Mouse (Mus musculus) lung, postnatal 0 days (tissue): ENCODE results near the gene Pla2g3.

Source experiments
- CTCF ChIP-seq: IDR thresholded peaks from 2 replicates; pipeline ENCODE4 v1.5.1; 2016; ENCODE audit warnings: antibody characterized with exemption, mild to moderate bottlenecking
- EP300 ChIP-seq: IDR thresholded peaks from 2 replicates; pipeline ENCODE4 v1.6.1; 2016; ENCODE audit warnings: antibody characterized with exemption, mild to moderate bottlenecking, control low read depth

DNA sequence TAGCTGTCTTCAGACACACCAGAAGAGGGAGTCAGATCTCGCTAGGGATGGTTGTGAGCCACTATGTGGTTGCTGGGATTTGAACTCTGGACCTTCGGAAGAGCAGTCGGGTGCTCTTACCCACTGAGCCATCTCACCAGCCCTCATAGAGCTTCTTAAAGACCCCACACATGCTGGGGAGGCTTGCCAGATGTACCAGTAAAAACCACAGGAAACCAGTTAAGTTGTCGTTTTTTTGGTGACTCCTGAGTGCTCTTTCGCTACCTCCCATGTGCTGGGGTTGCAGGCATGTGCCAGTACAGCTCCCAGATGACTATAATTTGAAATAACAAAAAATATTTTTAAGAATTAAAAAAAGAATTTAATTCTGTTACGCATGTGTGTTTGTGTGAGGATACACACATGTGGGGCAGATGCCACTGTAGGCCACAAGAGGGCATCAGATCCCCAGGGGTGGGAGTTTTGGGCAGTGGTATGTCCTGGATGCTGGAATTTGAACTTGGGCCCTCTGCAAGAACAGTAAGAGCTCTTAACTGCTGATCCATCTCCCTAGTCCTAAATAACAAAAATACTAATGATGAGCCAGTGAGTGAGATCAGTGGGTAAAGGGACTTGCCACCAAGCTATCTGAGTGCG lies 13.5 kb upstream of the Pla2g3 start:
- TF ChIP-seq CTCF (peak; percentile 69), EP300 (no peak)
